Mouse (Mus musculus) midbrain, embryonic 13.5 days (tissue): ENCODE data around the gene Eif4b. TPM values are rescaled to one million over a fixed set of nuclear protein-coding genes. Genes with fewer than 3 reads are reported as not detected.

Experiments
- ATAC-seq: fragments of 200-750 bp; cut with Nextera tagmentation; 2 replicates; pipeline ENCODE4 v1.8.0; 2017; ENCODE audit warnings: mild to moderate bottlenecking, moderate TSS enrichment, moderate library complexity
- H3K27ac ChIP-seq: fragments of 300-500 bp; sonication (generic); 2 replicates; pipeline ENCODE4 v1.5.1; 2015; ENCODE audit warnings: inconsistent platforms, mild to moderate bottlenecking, moderate library complexity
- H3K27me3 ChIP-seq: fragments of 300-500 bp; sonication (generic); 2 replicates; pipeline ENCODE4 v1.6.1; 2015; ENCODE audit warnings: mild to moderate bottlenecking, inconsistent platforms
- H3K36me3 ChIP-seq: fragments of 300-500 bp; sonication (generic); 2 replicates; pipeline ENCODE4 v1.6.1; 2015; ENCODE audit warnings: mild to moderate bottlenecking, inconsistent platforms
- H3K4me1 ChIP-seq: fragments of 300-500 bp; sonication (generic); replicated peaks from 2 replicates; pipeline ENCODE4 v1.6.1; 2015; ENCODE audit warnings: inconsistent platforms
- H3K4me2 ChIP-seq: fragments of 300-500 bp; sonication (generic); replicated peaks from 2 replicates; pipeline ENCODE4 v1.6.1; 2015; ENCODE audit warnings: moderate library complexity, mild to moderate bottlenecking, inconsistent platforms
- H3K4me3 ChIP-seq: fragments of 300-500 bp; sonication (generic); replicated peaks from 2 replicates; pipeline ENCODE4 v1.5.1; 2015; ENCODE audit warnings: mild to moderate bottlenecking, inconsistent platforms
- H3K9ac ChIP-seq: fragments of 300-500 bp; sonication (generic); replicated peaks from 2 replicates; pipeline ENCODE4 v1.6.1; 2015; ENCODE audit warnings: mild to moderate bottlenecking, inconsistent platforms
- H3K9me3 ChIP-seq: fragments of 300-500 bp; sonication (generic); 2 replicates; pipeline ENCODE4 v1.6.1; 2016; ENCODE audit warnings: mild to moderate bottlenecking, inconsistent platforms
- WGBS: fragments of 180-500 bp; shearing (Covaris S2); methylation state at CpG from one replicate; pipeline ENCODE4 v1.1.7; 2015; 5-methylcytosine and 5-hydroxymethylcytosine counted together
- polyA plus RNA-seq: library from polyadenylated mRNA; unstranded; fragments of >200 nt; fragmentation: Nextera tagmentation; extraction: Ambion mirVana; gene quantifications from 2 replicates; pipeline ENCODE4 v1.2.1, GENCODE M21; 2015

Eif4b gene
- polyA plus RNA-seq, 1 experiment from 2014 or later: 89.9 TPM

DNA sequence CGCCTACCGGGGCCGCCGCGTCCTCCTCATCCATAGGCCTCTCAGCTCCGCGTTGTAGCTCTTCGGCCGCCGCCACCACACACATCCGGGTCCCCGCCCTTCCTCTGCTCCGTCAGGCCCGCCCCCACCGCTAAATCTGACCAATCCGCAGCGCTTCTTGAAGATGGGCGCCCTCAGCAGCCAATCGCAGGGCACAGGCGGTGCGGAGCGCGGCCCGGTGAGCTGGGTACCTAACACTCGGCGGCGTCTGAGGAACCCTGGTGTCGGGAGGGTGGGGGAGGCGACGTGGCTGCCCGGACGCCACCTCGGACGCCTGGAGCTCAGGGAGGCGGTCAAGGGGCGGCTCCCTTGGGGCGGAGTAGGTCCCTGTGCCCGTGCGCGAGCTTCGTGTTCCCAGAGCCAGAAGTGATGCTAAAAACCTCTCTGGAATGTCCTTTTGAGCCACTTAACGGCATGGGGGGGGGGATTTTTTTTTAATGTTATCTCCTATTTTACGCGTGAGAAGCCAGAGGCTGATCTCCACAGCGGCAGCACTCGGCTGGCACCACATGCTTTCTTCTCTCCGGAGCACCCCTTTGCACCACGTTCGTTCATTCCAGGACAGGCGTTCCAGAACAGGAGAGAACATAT is 62.7 kb downstream of the Eif4b start, which contains the start of gene Spryd3:
Gene Spryd3, minus strand, starts transcription at position 106 of the 630 bp plus-strand sequence.
- no peaks in the 10 kb centered on the region for H3K27me3 ChIP-seq
- H3K4me3 ChIP-seq: peak within 1 kb of the TSS; percentile 79
- WGBS: under 1% methylated on average over 49 of the region's 50 CpGs
- no peaks in the 10 kb centered on the region for H3K9me3 ChIP-seq
- H3K4me1 ChIP-seq: peaks cover 20% of the 10 kb centered on the region
- H3K36me3 ChIP-seq: peaks cover 22% of the 10 kb centered on the region
- peak; percentile 99 for ATAC-seq
- H3K27ac ChIP-seq: peak within 1 kb of the TSS; percentile 88
- H3K9ac ChIP-seq: peak within 1 kb of the TSS; percentile 91
- peak within 1 kb of the TSS; percentile 73 for H3K4me2 ChIP-seq

DNA sequence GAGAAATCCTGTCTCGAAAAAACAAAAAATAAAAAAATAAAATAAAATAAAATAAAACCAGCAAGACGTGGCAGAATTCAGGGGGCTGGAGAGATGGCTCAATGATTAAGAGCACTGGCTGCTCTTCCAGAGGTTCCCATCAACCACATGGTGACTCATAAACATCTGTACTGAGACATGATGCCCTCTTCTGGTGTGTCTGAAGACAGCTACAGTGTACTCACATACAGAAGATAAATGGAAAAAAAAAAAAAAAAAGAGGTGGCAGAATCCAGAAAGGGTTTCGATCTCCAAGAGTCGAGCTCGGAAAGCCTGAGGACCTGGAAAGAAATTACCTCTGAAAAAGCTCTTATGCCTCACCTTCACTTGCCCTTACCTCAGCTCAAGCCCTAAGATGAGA is 67.5 kb downstream of the Eif4b start:
- no peaks in the 10 kb centered on the region for H3K36me3 ChIP-seq
- no peak overlapping the region for H3K4me2 ChIP-seq
- H3K4me3 ChIP-seq: no peak overlapping the region
- H3K4me1 ChIP-seq: peaks cover 14% of the 10 kb centered on the region
- WGBS: 94% methylated on average over 5 of the region's 5 CpGs
- no peak overlapping the region for H3K27ac ChIP-seq
- H3K9me3 ChIP-seq: no peaks in the 10 kb centered on the region
- H3K27me3 ChIP-seq: peaks cover 42% of the 10 kb centered on the region
- no peak for ATAC-seq
- no peak overlapping the region for H3K9ac ChIP-seq

DNA sequence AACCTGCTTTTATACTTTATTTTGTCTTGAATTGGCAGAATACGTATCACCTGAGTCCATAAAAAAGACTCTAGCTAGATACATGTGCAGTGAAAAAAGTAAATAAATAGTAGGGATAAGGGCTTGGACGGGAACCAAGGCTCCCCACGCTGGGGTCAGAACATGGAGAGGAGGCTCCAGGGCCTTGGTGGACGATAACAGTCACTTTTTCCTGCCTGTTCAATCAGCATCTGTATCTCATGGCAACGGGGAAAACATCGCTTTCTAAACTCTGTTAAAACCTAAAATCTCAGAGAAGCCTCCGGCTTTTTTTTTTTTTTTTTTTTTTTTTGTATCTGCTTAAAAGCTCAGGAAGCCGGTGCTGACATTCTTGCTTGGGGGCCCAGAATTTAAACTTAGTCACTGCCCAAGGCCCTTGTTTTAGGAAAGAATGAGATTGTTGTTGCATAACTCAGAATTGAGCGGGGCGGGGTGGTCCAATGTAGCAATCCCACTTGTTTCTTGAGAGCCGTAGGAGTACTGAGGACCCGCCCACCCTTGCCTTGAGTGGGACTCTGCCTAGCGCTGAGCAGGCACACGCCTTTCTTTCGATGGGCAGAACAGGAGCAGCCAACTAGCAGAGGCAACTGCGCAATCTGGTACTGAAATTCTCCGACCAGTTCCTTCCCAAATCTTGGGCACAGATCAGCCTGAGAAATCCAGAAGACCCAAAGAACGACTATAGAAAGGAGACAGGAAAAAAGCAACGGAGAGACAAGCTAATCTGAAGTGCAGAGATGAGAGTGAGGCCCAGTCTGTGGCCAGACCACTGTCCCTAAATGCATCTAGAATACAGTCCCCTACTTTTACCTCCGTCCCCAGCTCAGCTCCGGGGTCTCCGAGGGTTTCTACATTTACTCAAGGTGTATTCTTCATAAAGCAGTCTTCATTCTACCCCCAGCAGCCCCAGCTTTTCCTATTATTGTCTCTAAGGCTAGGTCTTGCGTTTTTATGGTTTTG is 69.6 kb downstream of the Eif4b start:
- H3K4me2 ChIP-seq: no peak overlapping the region
- H3K9me3 ChIP-seq: no peaks in the 10 kb centered on the region
- H3K4me1 ChIP-seq: peaks cover 7% of the 10 kb centered on the region
- no peak overlapping the region for H3K4me3 ChIP-seq
- H3K27me3 ChIP-seq: peaks cover 44% of the 10 kb centered on the region
- H3K9ac ChIP-seq: no peak overlapping the region
- WGBS: 56% methylated on average over 23 of the region's 23 CpGs
- H3K36me3 ChIP-seq: no peaks in the 10 kb centered on the region
- no peak overlapping the region for H3K27ac ChIP-seq
- ATAC-seq: no peak

DNA sequence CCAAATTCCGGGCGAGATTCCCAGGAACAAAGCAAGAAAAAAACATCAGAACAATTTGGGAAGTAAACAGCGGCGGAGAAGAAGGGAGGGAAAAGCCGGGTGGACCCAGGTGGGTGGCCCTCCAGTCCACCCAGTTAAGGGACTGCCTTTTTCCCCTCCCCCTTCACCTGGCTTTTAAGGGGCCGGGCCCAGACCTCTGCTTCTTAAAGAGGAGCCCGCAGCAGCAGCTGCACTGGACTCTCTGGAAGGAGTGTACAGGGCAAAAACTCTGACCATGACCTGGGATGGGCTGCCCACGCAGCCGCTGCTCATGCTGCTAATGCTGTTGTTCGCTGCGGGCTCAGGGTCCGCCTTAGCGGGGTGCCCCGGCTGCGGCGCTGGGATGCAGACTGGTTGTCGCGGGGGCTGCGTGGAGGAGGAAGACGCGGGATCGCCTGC is 70.7 kb downstream of the Eif4b start, which contains the start of gene Igfbp6:
Gene Igfbp6, plus strand, starts transcription at position 89 of the 438 bp plus-strand sequence.
- Histone ChIP-seq H3K36me3 (no peaks in the 10 kb centered on the region), H3K4me1 (peaks cover 7% of the 10 kb centered on the region), H3K9ac (peak within 1 kb of the TSS; percentile 42), H3K27me3 (peaks cover 44% of the 10 kb centered on the region), H3K9me3 (no peaks in the 10 kb centered on the region), H3K4me2 (peak within 1 kb of the TSS; percentile 38), H3K4me3 (peak within 1 kb of the TSS; percentile 20), H3K27ac (no peak within 1 kb of the TSS)
- WGBS: 3% methylated on average over 22 of the region's 22 CpGs
- no peak for ATAC-seq

DNA sequence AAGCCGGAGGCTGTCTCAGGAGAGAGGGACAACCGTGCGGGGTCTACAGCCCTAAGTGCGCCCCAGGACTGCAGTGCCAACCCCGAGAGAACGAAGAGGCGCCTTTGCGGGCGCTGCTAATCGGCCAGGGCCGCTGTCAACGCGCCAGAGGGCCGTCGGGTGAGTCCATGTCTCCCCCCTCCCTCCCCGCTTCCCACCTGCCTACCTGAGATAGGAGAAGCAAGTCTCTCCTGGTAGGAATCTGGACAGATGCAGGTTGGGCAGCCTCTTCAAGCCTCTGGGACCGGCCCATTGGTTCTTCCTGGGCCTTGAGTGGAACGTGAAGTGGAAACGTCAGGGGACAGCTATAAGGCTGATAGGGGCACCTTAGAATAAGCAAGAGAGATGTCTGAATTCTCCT is 71.2 kb downstream of the Eif4b start:
- Histone ChIP-seq H3K4me1 (peaks cover 7% of the 10 kb centered on the region), H3K9ac (peak overlapping the region; percentile 42), H3K4me2 (peak overlapping the region; percentile 38), H3K27me3 (peaks cover 44% of the 10 kb centered on the region), H3K27ac (no peak overlapping the region), H3K4me3 (peak overlapping the region; percentile 20), H3K9me3 (no peaks in the 10 kb centered on the region), H3K36me3 (no peaks in the 10 kb centered on the region)
- ATAC-seq: no peak
- 9% methylated on average over 18 of the region's 19 CpGs for WGBS

DNA sequence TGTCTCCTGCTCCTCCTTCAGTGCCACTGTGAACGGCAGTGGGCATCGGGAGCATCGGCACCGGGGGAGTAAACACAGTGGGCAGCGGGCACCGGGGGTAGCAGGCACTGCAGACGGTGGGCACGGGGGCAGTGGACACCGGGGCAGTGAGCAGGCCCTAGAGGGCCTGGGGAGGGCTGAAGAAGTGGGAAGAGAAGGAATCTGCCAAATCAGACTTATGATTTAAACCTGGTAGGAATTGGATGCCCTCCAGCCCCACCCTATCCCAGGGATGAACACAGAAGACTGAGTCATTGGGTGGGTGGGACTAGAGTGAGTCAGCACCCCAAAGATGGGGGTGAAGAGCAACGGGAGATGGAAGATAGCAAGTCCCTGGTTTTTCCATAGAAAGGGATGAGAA is 71.8 kb downstream of the Eif4b start:
- Histone ChIP-seq H3K4me2 (no peak overlapping the region), H3K27ac (no peak overlapping the region), H3K36me3 (no peaks in the 10 kb centered on the region), H3K9ac (no peak overlapping the region), H3K4me1 (peaks cover 7% of the 10 kb centered on the region), H3K27me3 (peaks cover 44% of the 10 kb centered on the region), H3K4me3 (no peak overlapping the region), H3K9me3 (no peaks in the 10 kb centered on the region)
- 90% methylated on average over 10 of the region's 10 CpGs for WGBS
- ATAC-seq: no peak

DNA sequence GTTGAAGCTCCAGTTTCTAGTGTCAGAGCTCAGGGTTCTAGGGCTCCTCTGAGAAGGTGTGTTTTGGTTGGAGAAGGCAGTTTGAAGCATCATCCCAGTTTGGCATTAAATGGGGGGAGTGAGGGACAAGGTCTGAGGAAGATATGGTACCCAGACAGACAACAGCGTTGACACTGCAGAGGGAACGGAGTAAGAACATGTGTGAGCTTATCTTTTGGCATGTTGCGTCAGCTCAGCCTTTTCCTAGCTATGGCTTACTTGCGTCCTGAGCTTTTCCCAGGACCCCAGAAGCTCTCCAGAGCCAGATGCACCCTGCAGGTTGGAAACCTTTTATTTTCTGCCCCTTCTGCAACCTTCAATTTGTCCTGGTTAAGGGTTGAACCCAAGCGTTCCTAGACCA is 72.5 kb downstream of the Eif4b start:
- Histone ChIP-seq H3K27me3 (peaks cover 44% of the 10 kb centered on the region), H3K4me3 (no peak overlapping the region), H3K27ac (no peak overlapping the region), H3K4me1 (peaks cover 7% of the 10 kb centered on the region), H3K9ac (no peak overlapping the region), H3K36me3 (no peaks in the 10 kb centered on the region), H3K9me3 (no peaks in the 10 kb centered on the region), H3K4me2 (no peak overlapping the region)
- no peak for ATAC-seq
- 88% methylated on average over 5 of the region's 5 CpGs for WGBS

Other genes with a start within 250 kb of the Eif4b start
- 4.2 and 4.7 TPM in 2 replicates for gene Krt1, start 223.0 kb upstream of the Eif4b start, polyA plus RNA-seq
- 0.15 TPM in 1 of 2 replicates, not detected in the other for gene Krt77, start 204.1 kb upstream of the Eif4b start, polyA plus RNA-seq
- not detected in 2 replicates for gene Krt76, start 180.9 kb upstream of the Eif4b start, polyA plus RNA-seq
- gene Krt4, start 149.0 kb upstream of the Eif4b start, polyA plus RNA-seq: 0.26 TPM in 1 of 2 replicates, not detected in the other
- 0.15 TPM in 1 of 2 replicates, not detected in the other for gene Krt79, start 133.4 kb upstream of the Eif4b start, polyA plus RNA-seq
- not detected in 2 replicates for gene Krt78, start 119.5 kb upstream of the Eif4b start, polyA plus RNA-seq
- gene Krt8, start 69.3 kb upstream of the Eif4b start, polyA plus RNA-seq: 1.1 and 1.6 TPM in 2 replicates
- 1.2 and 2.5 TPM in 2 replicates for gene Krt18, start 45.6 kb upstream of the Eif4b start, polyA plus RNA-seq
- 6.1 and 6.9 TPM in 2 replicates for gene Tns2, start 26.6 kb downstream of the Eif4b start, polyA plus RNA-seq
- gene Spryd3, start 62.5 kb downstream of the Eif4b start, polyA plus RNA-seq: 38.0 and 38.5 TPM in 2 replicates
- gene Igfbp6, start 70.6 kb downstream of the Eif4b start, polyA plus RNA-seq: 0.72 and 0.81 TPM in 2 replicates
- not detected in 2 replicates for gene Soat2, start 76.8 kb downstream of the Eif4b start, polyA plus RNA-seq
- 81.1 and 83.0 TPM in 2 replicates for gene Zfp740, start 129.5 kb downstream of the Eif4b start, polyA plus RNA-seq
- 37.9 and 40.2 TPM in 2 replicates for gene Csad, start 131.0 kb downstream of the Eif4b start, polyA plus RNA-seq
- gene Itgb7, start 158.2 kb downstream of the Eif4b start, polyA plus RNA-seq: 0.71 and 0.82 TPM in 2 replicates
- gene Rarg, start 183.7 kb downstream of the Eif4b start, polyA plus RNA-seq: 2.7 and 3.4 TPM in 2 replicates
- gene Gm9918, start 196.8 kb downstream of the Eif4b start, polyA plus RNA-seq: 0.07 and 0.12 TPM in 2 replicates
- 50.8 and 53.4 TPM in 2 replicates for gene Mfsd5, start 205.7 kb downstream of the Eif4b start, polyA plus RNA-seq
- gene Espl1, start 222.5 kb downstream of the Eif4b start, polyA plus RNA-seq: 11.0 and 13.3 TPM in 2 replicates